Mouse (Mus musculus) megakaryocyte progenitor cell, adult 5-6 weeks (primary cell): ENCODE data around the gene Ndufaf1. TPM values are rescaled to one million over a fixed set of nuclear protein-coding genes. Genes with fewer than 3 reads are reported as not detected.

Experiments
- ATAC-seq: replicated peaks from 2 replicates; pipeline ENCODE4 v1.8.0; 2016; ENCODE audit warnings: mild to moderate bottlenecking, moderate TSS enrichment, inconsistent platforms; ENCODE audit not compliant: poor library complexity
- total RNA-seq, 2 experiments: library from RNA; stranded (forward) in 1 of 2; stranded (reverse) in 1 of 2; fragments of 157-497, 149-512 nt in 1 of 2; fragments of 200-1000 nt in 1 of 2; gene quantifications; 2 replicates each; pipeline versions ENCODE4 v1.2.3 to v1.2.4; 2015 to 2017

Ndufaf1 gene
- total RNA-seq, 2 experiments from 2014 or later = 18.4 to 37.3 TPM

DNA sequence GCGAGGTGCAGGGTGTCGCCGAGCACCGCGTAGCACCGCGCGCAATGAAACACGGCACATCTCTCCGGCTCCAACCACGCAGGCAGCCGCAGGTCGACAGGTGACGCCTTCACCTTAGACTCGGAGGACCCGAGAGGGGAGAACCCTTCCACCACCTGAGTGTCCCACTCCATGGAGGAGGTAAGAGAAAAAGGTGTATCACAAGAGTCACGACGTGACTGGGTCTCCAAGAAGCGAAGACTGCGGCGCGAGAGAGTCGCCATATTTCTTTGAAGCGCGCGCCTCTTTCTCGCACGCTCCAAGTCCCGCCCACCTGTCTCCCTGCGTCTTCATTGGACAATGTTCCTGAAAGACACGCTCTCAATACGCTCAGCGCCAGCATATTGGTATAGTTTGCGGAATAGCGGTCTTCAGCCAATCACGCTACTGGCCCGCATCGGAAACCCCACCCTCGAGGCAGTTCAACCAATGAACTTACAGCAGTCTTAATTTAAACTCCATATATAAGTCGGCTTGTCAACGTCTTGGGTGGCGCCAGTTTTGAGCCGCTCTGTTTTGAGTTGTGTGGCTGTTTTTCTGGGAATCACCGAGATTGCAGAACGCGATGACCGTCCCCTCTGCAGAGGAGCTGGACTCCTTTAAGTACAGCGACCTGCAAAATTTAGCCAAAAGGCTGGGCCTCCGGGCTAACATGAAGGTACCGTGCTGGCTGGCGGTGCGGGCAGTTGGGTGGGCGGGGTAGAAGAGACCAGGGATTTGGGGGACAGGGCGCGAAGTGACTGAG is 44.2 kb downstream of the Ndufaf1 start, which contains the start of the genes Nusap1 and Oip5:
Nusap1 (plus strand) TSS at position 100 of the 784 bp plus-strand sequence.
Oip5 (minus strand) TSS at position 271 of the 784 bp plus-strand sequence.
- ATAC-seq = peak; percentile 97

- ATAC-seq = peak; percentile 43; the same call in 1 of the 2 replicates
Measured at GRCm38 (mm10) chr2:119617841-119618198, 44.8 kb downstream of the Ndufaf1 start.

- peak; percentile 87 for ATAC-seq
Measured at GRCm38 (mm10) chr2:119607023-119607422, 55.6 kb downstream of the Ndufaf1 start.

Other genes with a start within 250 kb of the Ndufaf1 start
- gene Ino80, start 185.1 kb downstream of the Ndufaf1 start, total RNA-seq (2015) = 24.3 and 25.0 TPM in 2 replicates
- gene Ino80, start 185.1 kb downstream of the Ndufaf1 start, total RNA-seq (2017) = 21.5 and 25.4 TPM in 2 replicates
- gene Exd1, start 115.2 kb downstream of the Ndufaf1 start, total RNA-seq (2015) = not detected in 2 replicates
- gene Exd1, start 115.2 kb downstream of the Ndufaf1 start, total RNA-seq (2017) = 0.98 and 2.0 TPM in 2 replicates
- 47.9 and 51.9 TPM in 2 replicates for gene Chp1, start 115.1 kb downstream of the Ndufaf1 start, total RNA-seq (2015)
- gene Chp1, start 115.1 kb downstream of the Ndufaf1 start, total RNA-seq (2017) = 49.1 and 57.9 TPM in 2 replicates
- 85.9 and 103 TPM in 2 replicates for gene Nusap1, start 44.5 kb downstream of the Ndufaf1 start, total RNA-seq (2015)
- gene Nusap1, start 44.5 kb downstream of the Ndufaf1 start, total RNA-seq (2017) = 96.0 and 104 TPM in 2 replicates
- gene Oip5, start 44.4 kb downstream of the Ndufaf1 start, total RNA-seq (2015) = 19.5 and 21.9 TPM in 2 replicates
- 26.9 and 29.6 TPM in 2 replicates for gene Oip5, start 44.4 kb downstream of the Ndufaf1 start, total RNA-seq (2017)
- 39.1 and 41.9 TPM in 2 replicates for gene Rtf1, start 12.2 kb upstream of the Ndufaf1 start, total RNA-seq (2015)
- gene Rtf1, start 12.2 kb upstream of the Ndufaf1 start, total RNA-seq (2017) = 26.2 and 43.0 TPM in 2 replicates
- gene Itpka, start 79.5 kb upstream of the Ndufaf1 start, total RNA-seq (2015) = 0.20 and 0.29 TPM in 2 replicates
- gene Itpka, start 79.5 kb upstream of the Ndufaf1 start, total RNA-seq (2017) = 0.25 and 0.54 TPM in 2 replicates
- gene Ltk, start 97.6 kb upstream of the Ndufaf1 start, total RNA-seq (2015) = not detected in 2 replicates
- not detected in 2 replicates for gene Ltk, start 97.6 kb upstream of the Ndufaf1 start, total RNA-seq (2017)
- gene Rpap1, start 124.7 kb upstream of the Ndufaf1 start, total RNA-seq (2015) = 6.6 TPM in 2 replicates
- 9.6 and 9.7 TPM in 2 replicates for gene Rpap1, start 124.7 kb upstream of the Ndufaf1 start, total RNA-seq (2017)
- not detected in 2 replicates for gene Tyro3, start 134.9 kb upstream of the Ndufaf1 start, total RNA-seq (2015)
- gene Tyro3, start 134.9 kb upstream of the Ndufaf1 start, total RNA-seq (2017) = not detected in 2 replicates
- 60.7 and 96.3 TPM in 2 replicates for gene Mga, start 234.4 kb upstream of the Ndufaf1 start, total RNA-seq (2015)
- gene Mga, start 234.4 kb upstream of the Ndufaf1 start, total RNA-seq (2017) = 39.4 and 64.1 TPM in 2 replicates